Mouse (Mus musculus): ENCODE data around the gene Ucp2.

Gene Ucp2

DNA sequence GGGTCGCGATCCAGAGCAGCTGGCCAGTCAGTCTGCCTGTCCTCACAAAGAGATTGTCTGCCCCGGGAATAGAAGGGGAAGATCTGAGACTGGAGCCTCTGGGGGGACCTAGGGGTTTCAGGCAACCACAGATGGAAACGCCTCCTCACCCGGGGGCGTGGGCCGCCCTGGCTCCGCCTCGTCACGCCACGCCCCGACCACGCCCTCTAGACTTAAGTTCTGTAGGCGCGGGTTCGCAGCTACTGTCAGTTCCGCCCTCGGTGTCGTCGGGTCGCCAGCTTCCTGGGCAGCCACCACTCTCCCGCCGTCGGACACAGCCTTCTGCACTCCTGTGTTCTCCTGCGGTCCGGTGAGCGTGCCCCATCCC lies at the start of gene Ucp2:
TSS of gene Ucp2 (plus strand) at position 221 of the 367 bp plus-strand sequence.
- DNase-seq, result peak; percentile 88

DNA sequence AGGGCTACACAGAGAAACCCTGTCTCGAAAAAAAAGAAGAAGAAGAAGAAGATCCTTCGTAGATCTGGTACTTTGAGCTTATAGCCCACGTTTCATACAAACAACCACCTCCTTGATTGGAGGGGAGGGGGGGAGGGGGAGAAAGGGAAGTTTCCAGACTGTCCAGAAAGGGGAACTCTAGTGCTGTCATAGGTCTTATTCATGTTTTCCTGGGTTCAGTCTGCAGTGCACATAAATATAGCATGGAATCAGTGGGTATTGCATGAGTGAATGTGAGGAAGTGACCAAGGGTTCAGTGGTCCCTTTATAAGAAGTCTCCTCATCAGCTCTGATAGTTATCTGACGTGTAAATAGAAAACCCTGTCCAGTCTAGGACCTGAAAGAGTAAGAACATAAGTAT lies 49.4 kb upstream of the Ucp2 start:
- no peak for DNase-seq

DNA sequence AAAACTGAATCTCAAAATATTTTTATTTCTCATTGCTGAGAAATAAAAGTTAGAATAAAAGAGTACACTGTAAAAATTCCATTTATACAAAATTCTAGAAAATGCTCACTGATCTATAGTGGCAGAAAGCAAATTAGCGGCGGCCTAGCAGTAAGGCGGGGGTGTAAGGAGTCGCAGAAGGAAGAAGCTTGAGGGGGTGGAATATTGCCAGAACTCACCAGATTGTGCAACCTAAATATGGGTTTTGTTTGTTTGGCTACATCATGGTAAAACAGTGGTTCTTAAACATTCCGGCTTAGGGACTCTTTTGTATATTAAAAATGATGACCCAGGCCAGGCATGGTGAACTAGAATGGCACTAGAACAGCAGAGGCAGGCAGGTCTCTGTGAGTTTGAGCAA lies 46.9 kb upstream of the Ucp2 start:
- no peak for DNase-seq

DNA sequence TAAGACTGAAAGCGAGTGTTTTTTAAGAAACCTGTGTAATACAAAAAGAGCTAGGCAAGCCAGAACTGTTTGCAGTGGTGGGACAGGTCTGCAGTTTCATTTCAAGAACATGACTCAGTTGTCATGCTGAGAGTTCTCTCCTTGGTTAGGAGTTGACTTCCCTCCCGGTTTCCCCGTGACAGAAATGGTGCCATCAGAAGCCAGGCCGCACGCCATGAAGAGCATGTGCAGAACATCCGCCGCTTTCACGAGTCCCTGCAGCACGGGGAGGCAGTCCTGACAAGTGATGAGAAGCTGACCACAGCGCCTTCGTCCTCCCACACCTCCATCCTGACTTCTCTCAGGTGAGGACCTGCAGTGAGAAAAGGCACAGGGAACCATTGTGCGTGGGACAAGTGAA lies 44.6 kb upstream of the Ucp2 start:
- DNase-seq, result no peak

DNA sequence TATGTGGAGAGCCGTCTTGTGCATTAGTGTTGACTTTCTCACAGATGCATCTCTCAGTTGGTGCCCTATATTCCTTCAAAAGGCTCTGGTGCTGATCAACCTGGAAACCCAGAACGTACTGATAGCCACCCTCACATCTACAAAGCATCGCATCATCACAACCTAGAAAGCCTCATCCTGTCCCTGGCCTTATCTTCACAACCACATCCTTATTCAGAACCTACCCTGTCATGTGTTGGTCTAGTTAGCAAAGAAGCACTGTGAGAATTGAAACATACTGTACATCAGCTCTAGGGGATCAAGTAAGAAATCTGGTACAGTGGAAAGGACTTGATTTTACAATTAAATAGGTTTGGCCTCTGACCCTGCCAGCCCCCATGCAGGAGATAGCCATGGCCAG lies 44.2 kb upstream of the Ucp2 start:
- no peak for DNase-seq

DNA sequence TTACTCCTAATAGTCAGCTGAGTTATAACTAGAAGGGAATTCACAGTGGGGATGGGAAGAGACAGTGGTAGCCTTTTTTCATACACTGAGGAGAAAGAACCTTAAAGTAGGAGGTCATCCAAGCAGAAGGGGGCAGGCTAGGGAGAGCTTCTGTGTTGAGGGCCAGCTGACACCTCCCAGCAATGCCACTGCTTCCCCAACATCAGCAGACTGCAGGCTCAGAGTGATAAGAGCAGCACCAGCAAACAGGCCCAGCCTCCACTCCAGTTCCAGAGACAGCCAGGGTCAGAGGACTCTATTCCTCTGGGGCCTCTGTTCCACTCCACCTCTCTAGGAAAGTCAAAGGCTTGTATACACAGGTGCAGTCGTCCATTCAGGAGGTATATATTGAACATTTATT lies 35.0 kb upstream of the Ucp2 start:
- DNase-seq, result no peak

DNA sequence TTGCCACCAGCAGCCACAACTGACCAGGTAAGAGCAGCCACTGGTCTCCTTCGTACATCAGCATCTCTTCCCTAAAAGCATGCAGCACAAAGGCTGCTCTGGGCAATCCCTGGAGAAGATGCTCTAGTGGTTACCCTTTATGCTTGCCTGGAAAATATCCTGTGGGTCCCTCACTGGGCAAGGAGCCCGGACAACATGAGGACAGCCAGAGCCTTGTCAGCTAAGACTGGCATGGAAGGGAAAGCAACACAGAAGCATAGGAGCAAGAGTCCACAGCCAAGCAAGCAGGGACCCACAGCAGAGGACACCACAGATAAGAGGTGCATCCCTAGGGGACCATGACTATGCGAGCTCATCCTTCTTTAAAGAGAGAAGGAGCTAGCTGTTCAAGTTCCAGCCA lies 33.3 kb upstream of the Ucp2 start:
- no peak for DNase-seq

DNA sequence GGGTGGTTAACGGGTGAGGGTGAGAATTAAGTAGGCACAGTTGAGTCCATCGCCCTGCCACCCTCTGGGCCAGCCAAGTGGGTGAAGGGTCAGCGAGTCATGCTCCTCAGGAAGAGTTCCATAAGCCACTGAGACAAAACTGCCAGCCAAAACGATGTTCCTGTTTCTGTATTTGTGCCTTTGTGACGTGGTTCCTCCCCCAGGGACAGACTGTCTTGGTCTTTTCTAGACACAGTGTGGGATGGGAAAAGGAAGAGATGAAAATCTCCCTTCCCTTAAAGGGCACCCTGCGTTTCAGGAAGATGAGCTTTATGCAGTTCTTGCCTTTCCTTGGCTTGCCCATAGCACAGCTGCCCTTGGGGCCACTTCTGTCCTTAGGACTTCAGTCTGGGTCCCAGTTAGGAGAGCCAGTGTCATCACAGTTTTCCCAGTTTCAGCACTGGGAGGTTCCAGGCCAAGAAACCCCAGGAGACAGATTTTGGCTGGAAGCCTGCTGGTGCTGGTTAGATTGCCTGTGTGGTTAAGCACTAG lies 31.5 kb upstream of the Ucp2 start:
- DNase-seq, result peak; percentile 80

DNA sequence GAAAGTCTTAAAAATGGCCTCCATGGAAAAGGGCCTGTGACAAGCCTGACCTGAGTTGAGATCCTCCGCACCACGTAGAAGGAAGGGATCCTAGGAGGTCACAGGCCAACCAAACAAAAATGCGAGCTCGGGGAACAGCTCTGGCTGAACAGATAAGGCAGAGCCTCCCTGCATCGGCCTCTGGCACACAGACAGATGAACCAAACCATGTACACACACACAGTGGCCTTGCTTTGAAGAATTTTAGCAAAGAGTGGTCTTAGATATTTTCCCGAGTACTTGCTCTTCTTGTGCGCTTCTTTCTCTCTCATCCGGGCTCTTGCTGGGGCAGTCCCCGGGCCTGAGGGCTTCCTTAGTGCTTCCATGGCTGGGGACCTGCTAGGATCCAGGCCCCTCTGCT lies 29.9 kb upstream of the Ucp2 start:
- no peak for DNase-seq

DNA sequence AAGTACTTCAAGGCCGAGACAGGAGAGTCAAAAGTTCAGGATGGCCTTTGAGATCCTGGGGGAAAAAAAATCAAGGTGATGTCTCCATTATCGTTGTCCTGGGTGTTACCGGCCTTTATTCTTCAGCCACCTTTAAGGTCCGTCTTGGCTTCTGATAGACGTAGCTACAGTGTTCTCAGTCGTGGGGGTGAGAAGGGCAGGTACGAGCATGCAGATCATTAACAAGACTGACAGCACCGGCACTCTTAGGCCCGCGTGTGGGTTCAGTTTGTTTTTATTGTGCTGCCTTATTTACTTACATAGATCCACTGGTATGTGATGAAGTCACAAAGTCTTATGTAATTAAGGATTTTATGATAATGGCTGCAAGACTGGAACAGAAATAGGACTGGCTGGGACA lies 29.4 kb upstream of the Ucp2 start:
- DNase-seq, result peak; percentile 52

DNA sequence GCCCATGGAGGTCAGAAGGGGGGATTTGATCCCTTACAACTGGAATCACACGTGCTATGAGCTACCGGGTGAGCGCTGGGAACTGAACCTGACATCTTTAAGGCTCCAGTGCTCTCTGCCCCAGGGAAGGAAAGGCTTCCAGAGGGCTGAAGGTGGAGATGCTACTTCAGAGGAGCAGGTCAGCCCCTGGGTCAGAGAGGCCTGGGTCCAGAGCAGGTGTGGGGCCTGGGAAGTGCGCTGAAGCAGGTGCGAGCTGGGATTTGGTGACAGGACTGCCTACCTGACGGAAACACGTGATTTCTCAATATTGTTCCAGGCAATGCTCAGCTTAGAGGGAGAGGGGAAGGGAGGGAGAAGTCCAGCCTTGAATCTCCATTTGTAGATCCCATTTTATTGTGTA lies 28.9 kb upstream of the Ucp2 start:
- no peak for DNase-seq

DNA sequence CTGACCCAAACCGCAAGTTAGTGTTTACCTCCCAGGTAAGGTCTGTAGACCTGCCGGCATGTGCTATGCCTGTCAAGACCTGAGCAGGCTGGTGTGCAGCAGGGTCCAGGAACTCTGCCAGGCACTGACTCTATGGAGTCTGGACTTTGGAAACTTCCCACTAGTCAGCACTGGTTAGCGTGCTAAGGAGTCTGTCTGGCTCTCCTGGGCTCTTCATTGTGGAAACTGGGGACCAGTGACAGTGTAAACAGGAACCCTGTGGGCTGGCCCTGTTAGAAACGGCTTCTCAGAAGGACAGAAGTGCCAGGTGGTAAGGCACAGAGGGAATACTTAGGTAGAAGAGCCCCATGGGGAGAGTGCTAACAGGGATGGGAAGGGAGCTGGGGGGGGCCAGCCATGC lies 27.9 kb upstream of the Ucp2 start:
- DNase-seq, result peak; percentile 76

DNA sequence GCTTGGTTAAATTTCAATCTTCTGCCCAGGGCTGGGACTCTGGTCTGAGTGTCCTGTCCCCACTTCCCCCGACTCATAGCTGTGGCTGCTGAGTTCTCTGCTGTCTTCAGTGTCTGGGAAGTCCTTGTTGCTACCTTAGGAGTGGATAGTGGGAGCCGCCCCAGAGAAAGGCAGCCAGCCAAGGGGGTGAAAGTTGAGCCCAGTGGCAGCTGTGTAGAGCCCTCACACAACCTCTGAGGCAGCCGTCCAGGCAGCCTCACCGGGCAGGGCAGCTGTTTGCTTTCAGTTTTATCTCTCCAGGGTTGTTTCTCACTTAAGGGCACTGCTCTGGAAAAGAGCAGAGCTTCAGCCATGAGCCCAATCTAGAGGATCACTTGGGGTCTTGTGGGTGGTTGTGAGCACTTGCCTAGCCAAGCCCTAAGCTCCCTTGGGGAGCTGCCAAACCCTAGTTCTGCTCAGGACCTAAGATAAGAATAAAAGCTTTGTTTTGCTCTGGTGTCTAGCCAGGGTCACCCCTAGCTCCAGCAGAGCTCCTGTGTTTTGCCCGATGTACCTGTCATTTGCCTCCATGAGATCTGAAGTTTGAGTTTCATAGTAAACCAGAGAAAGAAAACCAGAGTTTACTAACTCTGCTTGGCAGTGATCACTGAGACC lies 27.4 kb upstream of the Ucp2 start:
- DNase-seq, result peak; percentile 90

DNA sequence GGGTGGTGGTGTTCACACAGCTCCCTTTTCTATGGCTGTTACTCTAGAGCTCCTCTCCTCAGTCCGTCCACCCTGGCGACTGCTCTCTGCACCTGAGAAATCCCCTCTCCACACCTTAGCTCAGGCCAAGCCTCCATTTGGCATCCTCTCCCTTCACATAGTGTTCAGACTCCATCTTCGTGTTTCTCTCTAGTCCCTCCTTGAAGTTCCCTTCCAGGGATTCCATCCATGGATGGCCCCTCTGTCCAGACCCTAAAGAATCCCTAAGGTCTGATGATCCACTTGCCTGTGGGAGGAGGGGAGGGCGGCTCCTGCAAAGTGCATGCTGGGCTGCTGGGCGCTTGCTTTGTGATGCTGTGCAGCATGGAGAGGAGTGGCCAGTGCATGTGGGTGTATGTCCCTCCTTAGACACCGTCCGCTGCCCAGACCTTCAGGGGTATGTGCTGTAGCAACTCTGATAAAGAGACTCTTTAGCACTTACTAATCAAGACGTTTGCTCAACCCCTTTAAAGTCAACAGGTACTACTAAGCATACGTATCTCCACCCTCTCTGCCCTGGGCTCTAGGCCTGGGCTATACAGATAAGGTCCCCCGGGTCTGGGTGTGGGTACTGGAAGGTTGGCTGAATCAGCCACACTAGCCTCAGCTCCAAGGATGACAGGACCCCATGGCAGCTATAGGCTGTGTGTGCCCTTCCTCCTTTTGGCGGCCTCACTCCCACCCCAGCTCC lies 26.2 kb upstream of the Ucp2 start:
- DNase-seq, result no peak

DNA sequence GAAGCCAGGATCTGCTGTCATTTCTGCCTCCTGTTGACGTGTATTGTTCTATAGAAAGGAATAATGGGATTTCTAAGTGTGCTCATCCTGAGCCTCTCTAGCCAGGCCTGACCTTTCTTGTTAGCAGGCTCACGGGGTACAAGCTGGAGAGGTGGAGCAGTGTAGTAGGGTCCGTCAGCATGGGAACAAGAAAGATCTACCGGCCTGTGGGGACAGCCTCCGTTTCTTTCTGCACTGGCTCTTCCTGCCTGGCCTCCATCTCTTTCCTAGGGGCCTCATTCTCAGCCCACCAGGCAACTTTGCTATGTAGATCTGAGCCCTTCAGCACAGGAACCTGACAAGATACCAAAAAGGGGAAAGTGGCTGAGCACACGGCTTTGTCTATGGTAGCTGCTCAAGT lies 24.4 kb upstream of the Ucp2 start:
- DNase-seq, result no peak

DNA sequence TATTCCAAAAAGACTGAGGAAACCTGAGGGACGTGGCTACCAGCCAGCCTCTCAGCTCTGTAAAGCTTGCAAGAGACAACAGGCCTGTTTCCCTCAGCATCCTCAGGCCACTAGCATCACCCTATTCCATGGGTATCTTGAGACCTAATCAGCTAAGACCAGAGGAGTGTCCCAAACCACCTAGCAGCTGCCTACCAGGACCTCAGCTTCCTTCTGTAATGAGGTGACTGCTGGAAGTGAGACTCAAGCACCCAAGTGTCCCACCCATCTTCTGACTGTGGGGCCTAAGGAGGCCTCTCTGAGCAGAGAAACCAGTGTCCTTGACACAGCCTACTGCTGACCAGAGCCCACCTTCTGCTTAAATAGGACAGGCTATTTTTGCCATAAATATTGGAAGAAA lies 23.6 kb upstream of the Ucp2 start:
- no peak for DNase-seq

DNA sequence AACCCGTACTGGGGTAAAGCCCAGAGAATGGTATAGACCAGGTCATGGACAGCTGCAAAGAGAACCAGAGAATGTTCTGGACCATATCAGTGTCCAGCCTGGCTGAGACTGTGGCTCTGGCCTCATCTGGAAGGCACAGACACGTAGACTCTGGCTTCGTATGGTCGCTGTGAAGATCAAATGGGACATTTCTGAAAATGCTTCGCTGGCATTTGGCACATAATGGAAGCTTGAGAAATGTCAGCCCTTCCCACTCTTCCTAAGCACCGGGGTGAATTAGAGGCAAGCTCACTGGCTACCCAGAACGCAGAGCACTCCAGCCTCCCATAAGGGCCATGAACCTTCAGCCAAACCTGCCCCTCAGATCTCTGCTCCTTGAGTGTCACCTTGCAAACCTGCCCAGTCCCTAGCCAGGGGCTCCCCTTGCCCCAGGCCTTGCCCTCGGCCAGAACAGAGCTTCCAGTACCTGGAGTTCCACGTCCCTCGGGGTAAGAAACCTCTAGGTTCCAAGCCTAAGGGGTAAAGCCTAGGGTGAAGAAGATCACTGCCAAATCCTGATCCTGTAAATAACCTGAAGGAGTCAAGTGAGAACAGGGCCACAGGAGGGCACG lies 22.2 kb upstream of the Ucp2 start:
- no peak for DNase-seq

DNA sequence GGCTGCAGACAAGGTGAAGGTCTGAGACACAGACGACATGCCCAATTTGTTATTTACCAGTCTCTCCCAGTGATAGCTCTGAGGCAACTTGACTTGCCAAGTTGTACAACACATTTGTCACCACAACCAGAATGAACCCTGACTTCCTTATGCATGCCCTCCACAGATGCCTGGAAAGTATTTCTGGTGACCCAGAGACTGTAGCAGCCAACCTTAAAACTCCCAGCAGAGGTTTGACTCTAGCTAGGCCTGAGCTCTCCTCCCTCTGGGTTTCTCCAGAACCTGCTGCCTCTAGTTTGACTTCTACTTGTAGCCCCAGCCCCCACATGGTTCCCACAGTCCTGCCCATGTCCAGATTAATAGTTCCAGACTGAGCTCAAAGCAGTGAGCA lies 21.7 kb upstream of the Ucp2 start:
- no peak for DNase-seq

DNA sequence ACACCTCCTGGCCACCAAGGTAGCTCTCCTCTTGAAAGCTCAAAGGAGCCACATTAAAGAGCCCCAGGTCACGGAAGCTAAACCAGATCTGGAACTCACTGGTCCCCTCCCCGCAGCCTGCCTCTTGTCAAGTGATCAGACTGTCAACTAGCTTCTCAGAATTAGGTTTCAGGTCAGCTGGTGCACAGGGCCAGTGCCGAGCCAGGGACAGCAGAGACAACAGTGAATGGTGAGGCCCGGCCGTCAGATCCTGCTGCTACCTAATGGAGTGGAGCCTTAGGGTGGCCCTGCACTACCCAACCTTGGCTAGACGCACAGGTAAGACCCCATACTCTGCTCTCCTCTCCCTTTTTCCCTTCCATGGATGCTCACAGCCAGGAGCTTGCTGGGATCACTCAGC lies 20.4 kb upstream of the Ucp2 start, which contains the start of gene Ucp3:
TSS of gene Ucp3 (plus strand) at position 214 of the 400 bp plus-strand sequence.
- DNase-seq, result no peak

DNA sequence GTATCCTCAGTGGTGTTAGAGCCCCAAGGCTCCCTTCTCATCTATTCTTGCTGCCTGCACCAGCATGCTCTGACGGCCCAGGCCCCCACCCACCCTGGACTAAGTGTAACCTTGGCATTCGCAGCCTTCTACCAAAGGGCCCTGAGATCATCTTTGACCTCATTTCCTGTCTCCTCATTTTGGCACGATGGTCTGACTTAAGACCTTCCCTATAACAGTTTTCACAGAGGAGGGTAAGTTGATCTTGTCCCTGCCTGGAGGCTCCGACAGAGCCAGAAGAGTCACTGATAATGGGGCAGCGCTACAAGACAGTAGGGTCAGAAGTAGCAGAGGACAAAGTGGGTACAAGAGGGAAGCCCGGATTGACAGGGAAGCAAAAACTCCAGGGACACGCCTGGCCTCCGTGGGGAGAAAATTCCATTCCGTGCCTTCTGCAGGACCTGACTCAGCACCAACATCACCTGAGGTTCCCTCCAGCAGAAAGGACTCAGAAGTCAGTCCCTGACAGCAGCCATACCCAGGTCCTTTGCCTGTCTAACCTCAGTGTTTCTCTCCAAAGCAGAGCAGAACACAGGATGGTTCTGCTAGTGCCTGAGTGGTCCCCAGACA lies 19.2 kb upstream of the Ucp2 start:
- no peak for DNase-seq

DNA sequence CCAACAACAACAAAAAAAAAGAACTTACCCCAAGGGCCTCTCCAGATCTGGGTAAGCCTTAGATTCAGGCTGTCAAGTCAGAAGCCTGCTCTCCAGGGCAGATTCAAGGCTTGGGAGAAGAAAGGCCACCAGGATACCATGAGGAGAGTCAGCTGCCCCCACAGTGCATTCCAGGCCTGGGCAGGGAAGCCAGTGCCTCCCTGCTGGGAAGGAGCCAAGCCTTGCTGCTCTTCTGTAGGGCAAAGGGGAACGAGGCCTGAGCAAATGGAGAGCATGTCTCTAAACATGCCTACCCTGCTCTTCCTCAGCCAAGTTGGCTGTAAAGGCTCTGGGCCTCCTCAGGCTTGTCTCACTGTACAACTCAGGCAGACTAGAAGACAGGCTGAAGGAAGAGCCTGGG lies 18.5 kb upstream of the Ucp2 start:
- peak; percentile 66 for DNase-seq

DNA sequence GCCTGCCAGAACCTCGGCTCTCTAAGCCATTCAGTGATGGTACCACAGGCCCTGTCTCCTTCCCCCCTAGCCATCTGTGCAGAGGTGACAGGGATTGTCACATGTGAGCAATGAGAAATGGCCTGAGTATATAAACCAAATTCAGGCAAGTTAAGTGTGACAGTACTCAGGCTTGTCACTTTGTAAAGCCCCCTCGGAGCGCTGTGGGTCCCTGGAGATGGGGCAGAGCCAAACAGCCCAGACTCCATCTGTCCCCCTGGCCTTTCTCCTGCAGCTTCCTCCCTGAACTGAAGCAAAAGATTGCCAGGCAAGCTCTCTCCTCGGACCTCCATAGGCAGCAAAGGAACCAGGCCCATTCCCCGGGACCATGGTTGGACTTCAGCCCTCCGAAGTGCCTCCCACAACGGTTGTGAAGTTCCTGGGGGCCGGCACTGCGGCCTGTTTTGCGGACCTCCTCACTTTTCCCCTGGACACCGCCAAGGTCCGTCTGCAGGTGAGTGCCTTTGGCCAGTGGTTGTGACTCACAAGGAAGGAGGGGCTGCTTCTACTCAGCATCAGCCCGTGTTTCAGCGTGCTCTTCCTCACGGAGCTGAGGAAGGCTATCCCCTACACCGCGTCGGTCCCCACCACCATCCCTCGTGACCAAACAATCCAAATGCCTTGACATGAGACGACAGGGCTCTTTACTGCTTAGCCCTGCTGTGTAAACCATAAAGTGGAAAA lies 13.9 kb upstream of the Ucp2 start:
- no peak for DNase-seq

DNA sequence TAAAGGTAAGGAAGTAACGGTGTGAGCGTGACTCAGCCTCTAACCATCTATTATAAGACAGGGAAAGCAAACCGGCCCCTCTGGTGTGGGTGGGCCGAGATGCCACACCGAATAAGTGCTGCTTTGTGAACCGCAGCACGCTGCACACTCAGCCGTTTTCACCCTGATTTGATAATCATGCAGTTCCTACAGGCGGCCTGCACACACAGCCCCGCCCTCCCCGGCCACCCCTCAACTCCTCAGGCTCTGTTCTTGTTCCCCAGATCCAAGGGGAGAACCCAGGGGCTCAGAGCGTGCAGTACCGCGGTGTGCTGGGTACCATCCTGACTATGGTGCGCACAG lies 13.3 kb upstream of the Ucp2 start:
- no peak for DNase-seq

All from kidney, adult 18-20 months (tissue).